Mouse (Mus musculus) liver, postnatal 0 days (tissue): Measurements from ENCODE around the gene Gm17662. TPM values are rescaled to one million over a fixed set of nuclear protein-coding genes. Genes with fewer than 3 reads are reported as not detected.

Experiments
- ATAC-seq: fragments of 200-750 bp; cut with Nextera tagmentation; 2 replicates; pipeline ENCODE4 v1.8.0; 2017; ENCODE audit warnings: mild to moderate bottlenecking, moderate library complexity
- DNase-seq: peaks from one replicate; pipeline ENCODE4 v3.0.0-alpha.2; 2016
- H3K27ac ChIP-seq: fragments of 300-500 bp; sonication (generic); 2 replicates; pipeline ENCODE4 v1.5.1; 2014; ENCODE audit warnings: antibody characterized with exemption, moderate library complexity, mild to moderate bottlenecking, low read depth
- H3K27me3 ChIP-seq: fragments of 300-500 bp; sonication (generic); 2 replicates; pipeline ENCODE4 v1.6.1; 2014; ENCODE audit warnings: low read length, control low read depth, mixed read lengths; ENCODE audit not compliant: insufficient read depth
- H3K36me3 ChIP-seq: fragments of 300-500 bp; sonication (generic); replicated peaks from 2 replicates; pipeline ENCODE4 v1.6.1; 2014; ENCODE audit warnings: mild to moderate bottlenecking, control low read depth, low read length, moderate library complexity, mixed read lengths; ENCODE audit not compliant: insufficient read depth
- H3K4me1 ChIP-seq: fragments of 300-500 bp; sonication (generic); 2 replicates; pipeline ENCODE4 v1.6.1; 2014; ENCODE audit warnings: antibody characterized with exemption, mild to moderate bottlenecking, control low read depth; ENCODE audit not compliant: insufficient read depth
- H3K4me2 ChIP-seq: fragments of 300-500 bp; sonication (generic); 2 replicates; pipeline ENCODE4 v1.6.1; 2014; ENCODE audit warnings: low read depth, mild to moderate bottlenecking, low read length, moderate library complexity, mixed read lengths
- H3K4me3 ChIP-seq: fragments of 300-500 bp; sonication (generic); 2 replicates; pipeline ENCODE4 v1.5.1; 2014; ENCODE audit warnings: low read depth, low read length
- H3K9ac ChIP-seq: fragments of 300-500 bp; sonication (generic); replicated peaks from 2 replicates; pipeline ENCODE4 v1.6.1; 2014; ENCODE audit warnings: mild to moderate bottlenecking, moderate library complexity
- H3K9me3 ChIP-seq: fragments of 300-500 bp; sonication (generic); 2 replicates; pipeline ENCODE4 v1.6.1; 2016; ENCODE audit warnings: mild to moderate bottlenecking, control low read depth, low read length, mixed read lengths
- CTCF ChIP-seq: sonication (generic); IDR thresholded peaks from 2 replicates; pipeline ENCODE4 v1.5.1; 2016; ENCODE audit warnings: antibody characterized with exemption, low read depth
- EP300 ChIP-seq: IDR thresholded peaks from 2 replicates; pipeline ENCODE4 v1.6.1; 2016; ENCODE audit warnings: antibody characterized with exemption, low read depth, mild to moderate bottlenecking
- WGBS: fragments of 180-500 bp; shearing (Covaris S2); extraction: QIAGEN DNeasy Blood & Tissue Kit; methylation state at CpG from one replicate; pipeline ENCODE4 v1.1.7; 2014; ENCODE audit not compliant: insufficient replicate concordance; 5-methylcytosine and 5-hydroxymethylcytosine counted together
- polyA plus RNA-seq: library from polyadenylated mRNA; unstranded; fragments of >200 nt; fragmentation: Nextera tagmentation; extraction: Ambion mirVana; gene quantifications from 2 replicates; pipeline ENCODE4 v1.2.1, GENCODE M21; 2015

Gm17662 gene
- polyA plus RNA-seq, 1 experiment from 2014 or later = not detected

GRCm38 (mm10) chr4:104819891-104820290 lies 37.2 kb upstream of the Gm17662 start:
- no peaks in the 10 kb centered on the region for H3K27me3 ChIP-seq
- peak overlapping the region; percentile 78; the same call in 1 of the 2 replicates for H3K27ac ChIP-seq
- DNase-seq = no peak
- no peaks in the 10 kb centered on the region; the same call in 1 of the 2 replicates for H3K36me3 ChIP-seq
- 55% methylated on average over 4 of the region's 4 CpGs for WGBS
- H3K4me1 ChIP-seq = peaks cover 23% of the 10 kb centered on the region
- ATAC-seq = no peak
- no peak overlapping the region for H3K4me2 ChIP-seq
- no peak for TF ChIP-seq CTCF
- TF ChIP-seq EP300 = no peak
- H3K4me3 ChIP-seq = no peak overlapping the region
- H3K9ac ChIP-seq = no peak overlapping the region
- no peaks in the 10 kb centered on the region for H3K9me3 ChIP-seq

- WGBS = 39% methylated on average over 4 of the region's 4 CpGs
- no peak overlapping the region for H3K4me2 ChIP-seq
- H3K4me3 ChIP-seq = no peak overlapping the region
- peak; percentile 76 for ATAC-seq
- no peaks in the 10 kb centered on the region for H3K27me3 ChIP-seq
- peaks cover 16% of the 10 kb centered on the region for H3K4me1 ChIP-seq
- H3K27ac ChIP-seq = peak overlapping the region; percentile 97
- H3K9ac ChIP-seq = no peak overlapping the region
- no peak for DNase-seq
- no peaks in the 10 kb centered on the region for H3K9me3 ChIP-seq
- no peak for TF ChIP-seq CTCF
- peak; percentile 68 for TF ChIP-seq EP300
- peaks cover 11% of the 10 kb centered on the region for H3K36me3 ChIP-seq
Measured at GRCm38 (mm10) chr4:104823597-104824101, 33.5 kb upstream of the Gm17662 start.

- DNase-seq = peak; percentile 28
- no peak overlapping the region for H3K4me2 ChIP-seq
Measured at GRCm38 (mm10) chr4:104824381-104825077, 32.6 kb upstream of the Gm17662 start.

GRCm38 (mm10) chr4:104828939-104829338 lies 28.2 kb upstream of the Gm17662 start:
- no peak for DNase-seq
- Histone ChIP-seq H3K9ac (no peak overlapping the region), H3K4me2 (no peak overlapping the region), H3K36me3 (peaks cover 13% of the 10 kb centered on the region), H3K9me3 (no peaks in the 10 kb centered on the region), H3K4me1 (0 out of 2 replicates have a peak, but pooled peaks cover under 1% of the 10 kb centered on the region), H3K27ac (no peak overlapping the region), H3K4me3 (no peak overlapping the region), H3K27me3 (no peaks in the 10 kb centered on the region)
- WGBS = 76% methylated on average over 5 of the region's 5 CpGs
- TF ChIP-seq EP300 = no peak
- no peak for TF ChIP-seq CTCF
- no peak for ATAC-seq

More at GRCm38 (mm10) chr4:104824381-104825077, 32.6 kb upstream of the Gm17662 start:
- Histone ChIP-seq H3K9me3 (no peaks in the 10 kb centered on the region), H3K9ac (no peak overlapping the region), H3K27ac (peak overlapping the region; percentile 97), H3K36me3 (peaks cover 11% of the 10 kb centered on the region), H3K4me3 (no peak overlapping the region), H3K4me1 (peaks cover 10% of the 10 kb centered on the region; the same call in 1 of the 2 replicates), H3K27me3 (no peaks in the 10 kb centered on the region)
- WGBS = 54% methylated on average over 7 of the region's 7 CpGs
- peak; percentile 82 for ATAC-seq
- peak; percentile 64 for TF ChIP-seq EP300
- TF ChIP-seq CTCF = no peak

- TF ChIP-seq EP300 (no peak), CTCF (no peak)
- WGBS = 63% methylated on average over 5 of the region's 5 CpGs
- DNase-seq (no peak), ATAC-seq (no peak)
- H3K9ac ChIP-seq = no peak overlapping the region
- H3K36me3 ChIP-seq = peaks cover 2% of the 10 kb centered on the region; the same call in 1 of the 2 replicates
- H3K9me3 ChIP-seq = no peaks in the 10 kb centered on the region
- no peak overlapping the region for H3K4me2 ChIP-seq
- no peaks in the 10 kb centered on the region for H3K27me3 ChIP-seq
- no peaks in the 10 kb centered on the region for H3K4me1 ChIP-seq
- H3K4me3 ChIP-seq = no peak overlapping the region
- no peak overlapping the region for H3K27ac ChIP-seq
Measured at GRCm38 (mm10) chr4:104835096-104835495, 22.0 kb upstream of the Gm17662 start.

- TF ChIP-seq CTCF (no peak), EP300 (peak; percentile 91)
- DNase-seq (peak; percentile 67), ATAC-seq (peak; percentile 92)
- H3K36me3 ChIP-seq = no peaks in the 10 kb centered on the region; the same call in 1 of the 2 replicates
- no peaks in the 10 kb centered on the region for H3K27me3 ChIP-seq
- no peak overlapping the region for H3K9ac ChIP-seq
- no peaks in the 10 kb centered on the region for H3K9me3 ChIP-seq
- H3K4me1 ChIP-seq = peaks cover 2% of the 10 kb centered on the region
- H3K4me2 ChIP-seq = no peak overlapping the region
- WGBS = 45% methylated on average over 2 of the region's 2 CpGs
- peak overlapping the region; percentile 86 for H3K27ac ChIP-seq
- H3K4me3 ChIP-seq = no peak overlapping the region
Measured at GRCm38 (mm10) chr4:104838342-104838741, 18.8 kb upstream of the Gm17662 start.
